Mouse (Mus musculus) spleen, adult 2 months (tissue): ENCODE results near the gene Igfbpl1.

Experiments used
- CTCF ChIP-seq: fragments of 200-500 bp; IDR thresholded peaks from 2 replicates; pipeline ENCODE4 v1.5.1; 2011; ENCODE audit warnings: mild to moderate bottlenecking, inconsistent platforms; ENCODE audit not compliant: insufficient read depth, insufficient read length, insufficient replicate concordance; ENCODE audit errors: extremely low read depth
- POLR2A ChIP-seq: fragments of 200-500 bp; IDR thresholded peaks from 2 replicates; pipeline ENCODE4 v1.6.1; 2011; ENCODE audit warnings: low read depth, low read length, inconsistent platforms

DNA sequence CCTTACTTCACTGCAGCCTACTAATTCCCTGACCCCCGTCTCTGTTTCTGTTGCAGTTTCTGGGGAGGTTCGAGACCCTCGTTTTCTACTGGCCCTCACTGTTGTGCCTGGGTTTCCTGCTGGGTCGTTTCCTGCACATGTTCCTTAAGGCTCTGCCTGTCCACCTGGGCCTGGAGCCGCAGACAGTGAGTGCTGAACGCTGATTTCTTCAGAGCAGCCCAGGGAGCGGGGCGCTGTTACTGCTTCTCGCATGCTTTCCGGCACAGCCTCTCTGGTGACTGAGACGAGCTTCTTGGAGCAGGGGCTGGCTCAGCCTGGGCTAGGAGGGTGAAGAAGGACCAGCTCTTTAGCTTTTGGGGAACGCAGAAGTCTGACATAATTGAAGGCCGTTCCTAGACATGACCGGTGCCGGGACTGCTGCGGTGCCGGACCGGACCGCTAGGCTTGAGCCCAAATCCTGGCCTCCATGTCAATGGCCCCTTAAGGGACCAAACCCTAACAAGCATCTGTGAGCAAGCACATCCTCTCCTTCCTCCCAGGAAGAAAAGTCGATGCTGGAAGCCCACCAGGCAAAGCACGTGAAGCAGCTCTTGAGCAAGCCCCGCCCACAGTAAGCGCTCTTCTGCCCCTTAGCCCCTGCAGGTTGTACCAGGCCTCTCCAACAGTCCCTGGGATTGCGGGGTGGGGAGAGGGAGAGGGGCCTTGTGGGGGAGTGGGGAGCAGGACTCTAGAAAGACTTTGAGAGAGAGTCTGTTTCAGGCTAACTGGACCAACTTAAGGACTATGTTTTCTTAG is 42.5 kb upstream of the Igfbpl1 start:
- TF ChIP-seq CTCF (no peak), POLR2A (no peak)
